Mouse (Mus musculus): ENCODE data around the gene Ccm2l.

GRCm38 (mm10) chr2:153033545-153034230, 32.1 kb upstream of the Ccm2l start:
- no peak for TF ChIP-seq RAD21 (IDR thresholded peaks at IDR 0.05; ENCODE audit: low read depth, low read length)
- no peak for TF ChIP-seq POLR2AphosphoS2 (IDR thresholded peaks at IDR 0.05; ENCODE audit: low read length)
- no peak for TF ChIP-seq MAX (IDR thresholded peaks at IDR 0.05; ENCODE audit: low read length)
- no peak for TF ChIP-seq EP300 (IDR thresholded peaks at IDR 0.05; ENCODE audit: low read depth in 1 of 2, low read length in 2 of 2)
- TF ChIP-seq POLR2A (IDR thresholded peaks at IDR 0.05; ENCODE audit: control insufficient read depth in 1 of 2, insufficient read depth in 1 of 2, low read depth in 1 of 2, low read length in 2 of 2, poor library complexity in 1 of 2), result no peak
- TF ChIP-seq E2F4 (IDR thresholded peaks at IDR 0.05; ENCODE audit: borderline replicate concordance, low read depth, low read length), result no peak
- TF ChIP-seq TBP (IDR thresholded peaks at IDR 0.05; ENCODE audit: low read depth, low read length), result no peak
- TF ChIP-seq CTCF (IDR thresholded peaks at IDR 0.05 in 2 of 3, conservative IDR thresholded peaks at IDR 0.05 in 1 of 3; ENCODE audit: control insufficient read depth in 1 of 3, insufficient read depth in 1 of 3, low read depth in 2 of 3, low read length in 3 of 3, poor library complexity in 1 of 3, severe bottlenecking in 1 of 3), result no peak
- no peak for TF ChIP-seq BHLHE40 (IDR thresholded peaks at IDR 0.05; ENCODE audit: borderline replicate concordance, low read depth, low read length)
- TF ChIP-seq HCFC1 (IDR thresholded peaks at IDR 0.05; ENCODE audit: low read depth, low read length), result no peak
